In genomic region chr8:84592015-84592662, GRCm38 (mm10) we compare ENCODE assay signal across 9 mouse cellular contexts.
DNase-seq lines count a peak whose midpoint lies in the region; ATAC-seq and TF ChIP-seq lines count a peak whose summit lies in the region.
"Had no signal": no experiment of that assay in that cellular context is flagged by ENCODE, and none has a peak within 500 bp of the region (broad histone marks: within the 10 kb centered on the region; RNA-seq: fewer than 3 reads in every experiment).

No protein-coding gene starts in this region.

- no peaks in the 10 kb centered on the region for H3K9me3 ChIP-seq in MEL (replicated peaks; ENCODE audit: insufficient read depth, low read length)
- H3K9me3 ChIP-seq in erythroblast, embryonic 14.5 days (ENCODE audit: control insufficient read depth, low read length) = no peaks in the 10 kb centered on the region
- H3K9me3 ChIP-seq in heart, embryonic 12.5 days (replicated peaks) = no peaks in the 10 kb centered on the region
- no peaks in the 10 kb centered on the region for H3K9me3 ChIP-seq in lung, postnatal 0 days (ENCODE audit: low read length)
- H3K9me3 ChIP-seq: limb, embryonic 15.5 days had no signal

- peak; percentile 51; the same call in 1 of the 2 replicates for ATAC-seq in heart, embryonic 12.5 days (ENCODE audit: insufficient number of reproducible peaks, low FRiP score)
- ATAC-seq in lung, postnatal 0 days = peak; percentile 69

- peak; percentile 86 to 97 (median 89) for TF ChIP-seq CTCF in MEL (IDR thresholded peaks at IDR 0.05 in 2 of 3, conservative IDR thresholded peaks at IDR 0.05 in 1 of 3; ENCODE audit: control insufficient read depth in 1 of 3, insufficient read depth in 1 of 3, low read depth in 2 of 3, low read length in 3 of 3, poor library complexity in 1 of 3, severe bottlenecking in 1 of 3)
- peak; percentile 96 for TF ChIP-seq CTCF in brain, embryonic 14.5 days (IDR thresholded peaks at IDR 0.05; ENCODE audit: borderline replicate concordance, extremely low read depth, insufficient read depth, insufficient read length)
- TF ChIP-seq CTCF in layer of hippocampus, adult 2 months (conservative IDR thresholded peaks at IDR 0.05) = peak; percentile 98
- TF ChIP-seq CTCF in lung, postnatal 0 days (IDR thresholded peaks at IDR 0.05) = peak; percentile 96

- peaks cover 3 to 18% of the 10 kb centered on the region in 2 experiments for H3K4me1 ChIP-seq in MEL (ENCODE audit: control insufficient read depth in 1 of 2, insufficient read depth in 2 of 2, low read length in 2 of 2)
- H3K4me1 ChIP-seq in erythroblast, embryonic 14.5 days (ENCODE audit: control insufficient read depth) = peaks cover 32% of the 10 kb centered on the region
- peaks cover 25% of the 10 kb centered on the region for H3K4me1 ChIP-seq in heart, embryonic 12.5 days (replicated peaks)
- H3K4me1 ChIP-seq in lung, postnatal 0 days (ENCODE audit: insufficient read depth, low read depth, low read length) = no peaks in the 10 kb centered on the region
- H3K4me1 ChIP-seq: limb, embryonic 15.5 days had no signal

- no peak overlapping the region for H3K27ac ChIP-seq in MEL (ENCODE audit: control insufficient read depth, low read depth, low read length)
- H3K27ac ChIP-seq in heart, embryonic 12.5 days (ENCODE audit: poor library complexity, severe bottlenecking) = no peak overlapping the region
- no peak overlapping the region for H3K27ac ChIP-seq in layer of hippocampus, adult 2 months
- no peak overlapping the region for H3K27ac ChIP-seq in lung, postnatal 0 days (ENCODE audit: low read length)
- H3K27ac ChIP-seq: limb, embryonic 15.5 days had no signal

- TF ChIP-seq POLR2A in MEL (IDR thresholded peaks at IDR 0.05; ENCODE audit: control insufficient read depth in 1 of 2, insufficient read depth in 1 of 2, low read depth in 1 of 2, low read length in 2 of 2, poor library complexity in 1 of 2) = no peak
- TF ChIP-seq POLR2A in brain, embryonic 14.5 days (IDR thresholded peaks at IDR 0.05; ENCODE audit: borderline replicate concordance, extremely low read depth, insufficient read depth, insufficient read length, poor library complexity, severe bottlenecking) = no peak

- peak; percentile 58 for TF ChIP-seq RAD21 in MEL (IDR thresholded peaks at IDR 0.05; ENCODE audit: low read depth, low read length)

- no peaks in the 10 kb centered on the region for H3K27me3 ChIP-seq in MEL (ENCODE audit: control insufficient read depth in 1 of 2, insufficient read depth in 2 of 2, low read length in 2 of 2)
- peaks cover 6% of the 10 kb centered on the region for H3K27me3 ChIP-seq in erythroblast, embryonic 14.5 days (ENCODE audit: control insufficient read depth)
- H3K27me3 ChIP-seq in heart, embryonic 12.5 days (replicated peaks) = peaks cover 7% of the 10 kb centered on the region; the same call in 1 of the 2 replicates
- H3K27me3 ChIP-seq in lung, postnatal 0 days (replicated peaks; ENCODE audit: insufficient read depth, low read length) = no peaks in the 10 kb centered on the region
- H3K27me3 ChIP-seq: limb, embryonic 15.5 days had no signal

- WGBS in heart, embryonic 12.5 days = 10% methylated on average over 15 of the region's 15 CpGs
- 8% methylated on average over 15 of the region's 15 CpGs for WGBS in lung, postnatal 0 days

- no peak overlapping the region for H3K9ac ChIP-seq in MEL (ENCODE audit: control insufficient read depth, low read depth, low read length, poor library complexity, severe bottlenecking)
- no peak overlapping the region for H3K9ac ChIP-seq in heart, embryonic 12.5 days
- no peak overlapping the region for H3K9ac ChIP-seq in lung, postnatal 0 days (replicated peaks; ENCODE audit: low read depth)
- H3K9ac ChIP-seq: limb, embryonic 15.5 days had no signal

- peak overlapping the region; percentile 44 for H3K4me2 ChIP-seq in heart, embryonic 12.5 days
- H3K4me2 ChIP-seq in lung, postnatal 0 days (replicated peaks; ENCODE audit: low read depth, low read length) = no peak overlapping the region
- H3K4me2 ChIP-seq: limb, embryonic 15.5 days had no signal

- no peak overlapping the region for H3K4me3 ChIP-seq in MEL (ENCODE audit: control insufficient read depth in 1 of 2, insufficient read depth in 1 of 2, low read depth in 2 of 2, low read length in 2 of 2)
- peak overlapping the region; percentile 39 for H3K4me3 ChIP-seq in erythroblast, embryonic 14.5 days (replicated peaks)
- no peak overlapping the region for H3K4me3 ChIP-seq in heart, embryonic 12.5 days
- H3K4me3 ChIP-seq in layer of hippocampus, adult 2 months = no peak overlapping the region
- H3K4me3 ChIP-seq in lung, postnatal 0 days (ENCODE audit: low read depth, low read length) = no peak overlapping the region
- H3K4me3 ChIP-seq: limb, embryonic 15.5 days had no signal

- no peaks in the 10 kb centered on the region for H3K79me2 ChIP-seq in MEL (ENCODE audit: control insufficient read depth, insufficient read depth, low read length, poor library complexity)

- DNase-seq in MEL (ENCODE audit: low read depth, low spot score) = peak; percentile 75
- peak; percentile 75 for DNase-seq in brain, embryonic 14.5 days (ENCODE audit: low read depth)
- DNase-seq in layer of hippocampus, adult 2 months (ENCODE audit: low spot score in 2 of 2) = peak; percentile 74 to 91
- DNase-seq in lung, postnatal 0 days (ENCODE audit: low spot score) = peak; percentile 85
- peak; percentile 79 for DNase-seq in right cerebral cortex, postnatal 14 days
- peak; percentile 41 for DNase-seq in urinary bladder, postnatal 10 days (ENCODE audit: low spot score)

- TF ChIP-seq EP300 in MEL (IDR thresholded peaks at IDR 0.05; ENCODE audit: low read depth in 1 of 2, low read length in 2 of 2) = no peak
- TF ChIP-seq EP300 in lung, postnatal 0 days (IDR thresholded peaks at IDR 0.05) = no peak

- peaks cover 0 to 4% of the 10 kb centered on the region in 2 experiments; a peak in 1 of 4 replicates for H3K36me3 ChIP-seq in MEL (ENCODE audit: control insufficient read depth in 1 of 2, insufficient read depth in 2 of 2, low read length in 2 of 2)
- no peaks in the 10 kb centered on the region for H3K36me3 ChIP-seq in erythroblast, embryonic 14.5 days (ENCODE audit: control insufficient read depth)
- no peaks in the 10 kb centered on the region for H3K36me3 ChIP-seq in heart, embryonic 12.5 days
- no peaks in the 10 kb centered on the region for H3K36me3 ChIP-seq in lung, postnatal 0 days (ENCODE audit: insufficient read depth, low read length)
- H3K36me3 ChIP-seq: limb, embryonic 15.5 days had no signal

TF ChIP-seq in MEL, 35 proteins besides CTCF, POLR2A, EP300 and RAD21:
- peak; percentile 57 for TF ChIP-seq SMC3 (IDR thresholded peaks at IDR 0.05; ENCODE audit: low read depth, low read length)
- 0 out of 2 replicates have a peak, but pooled peaks have one; percentile 19 for TF ChIP-seq ZC3H11A (IDR thresholded peaks at IDR 0.05; ENCODE audit: low read depth, low read length)
- TF ChIP-seq MXI1 (IDR thresholded peaks at IDR 0.05; ENCODE audit: low read depth, low read length) = no peak
- TF ChIP-seq ZNF384 (IDR thresholded peaks at IDR 0.05; ENCODE audit: low read depth, low read length) = no peak
- TF ChIP-seq ETS1 (IDR thresholded peaks at IDR 0.05; ENCODE audit: low read depth, low read length) = no peak
- TF ChIP-seq BHLHE40 (IDR thresholded peaks at IDR 0.05; ENCODE audit: borderline replicate concordance, low read depth, low read length) = no peak
- no peak for TF ChIP-seq GABPA (IDR thresholded peaks at IDR 0.05; ENCODE audit: low read depth, low read length)
- no peak for TF ChIP-seq SIN3A (IDR thresholded peaks at IDR 0.05; ENCODE audit: low read length)
- TF ChIP-seq ZKSCAN1 (IDR thresholded peaks at IDR 0.05; ENCODE audit: low read depth, low read length) = no peak
- TF ChIP-seq TBP (IDR thresholded peaks at IDR 0.05; ENCODE audit: low read depth, low read length) = no peak
- no peak for TF ChIP-seq POLR2AphosphoS2 (IDR thresholded peaks at IDR 0.05; ENCODE audit: low read length)
- TF ChIP-seq KAT2A (conservative IDR thresholded peaks at IDR 0.05; ENCODE audit: low read depth, low read length) = no peak
- TF ChIP-seq MAZ (IDR thresholded peaks at IDR 0.05; ENCODE audit: low read depth, low read length) = no peak
